Mouse (Mus musculus) heart, embryonic 14.5 days (tissue): ENCODE data around the gene Apof. TPM values are rescaled to one million over a fixed set of nuclear protein-coding genes. Genes with fewer than 3 reads are reported as not detected.

Experiments
- polyA plus RNA-seq: library from polyadenylated mRNA; unstranded; fragments of >200 nt; fragmentation: Nextera tagmentation; extraction: Ambion mirVana; gene quantifications from 2 replicates; pipeline ENCODE4 v1.2.1, GENCODE M21; 2014

Gene Apof
- polyA plus RNA-seq, 1 experiment from 2014 or later, result not detected

Other genes starting within 250 kb of the Apof start
- 540 and 614 TPM in 2 replicates for gene Naca, start 233.1 kb upstream of the Apof start, polyA plus RNA-seq
- gene Ptges3, start 209.7 kb upstream of the Apof start, polyA plus RNA-seq, result 280 and 290 TPM in 2 replicates
- gene Atp5b, start 185.4 kb upstream of the Apof start, polyA plus RNA-seq, result 6,412 and 6,474 TPM in 2 replicates
- gene Baz2a, start 177.1 kb upstream of the Apof start, polyA plus RNA-seq, result 13.3 and 17.2 TPM in 2 replicates
- gene Rbms2, start 88.4 kb upstream of the Apof start, polyA plus RNA-seq, result 32.3 and 32.6 TPM in 2 replicates
- 0.54 and 1.1 TPM in 2 replicates for gene Gls2, start 74.2 kb upstream of the Apof start, polyA plus RNA-seq
- gene Spryd4, start 56.9 kb upstream of the Apof start, polyA plus RNA-seq, result 44.2 and 47.6 TPM in 2 replicates
- not detected in 2 replicates for gene Mip, start 42.8 kb upstream of the Apof start, polyA plus RNA-seq
- gene Timeless, start 36.6 kb upstream of the Apof start, polyA plus RNA-seq, result 23.6 and 25.2 TPM in 2 replicates
- gene Apon, start 14.6 kb upstream of the Apof start, polyA plus RNA-seq, result 0.15 TPM in 1 of 2 replicates, not detected in the other
- gene Stat2, start 1.9 kb downstream of the Apof start, polyA plus RNA-seq, result 10.0 and 10.9 TPM in 2 replicates
- 3.3 and 4.3 TPM in 2 replicates for gene Il23a, start 30.1 kb downstream of the Apof start, polyA plus RNA-seq
- gene Pan2, start 34.7 kb downstream of the Apof start, polyA plus RNA-seq, result 28.8 and 29.6 TPM in 2 replicates
- gene Cnpy2, start 53.8 kb downstream of the Apof start, polyA plus RNA-seq, result 213 and 243 TPM in 2 replicates
- 493 and 524 TPM in 2 replicates for gene Cs, start 69.1 kb downstream of the Apof start, polyA plus RNA-seq
- 23.5 TPM in 2 replicates for gene Coq10a, start 100.3 kb downstream of the Apof start, polyA plus RNA-seq
- 7.9 and 9.9 TPM in 2 replicates for gene Ankrd52, start 108.4 kb downstream of the Apof start, polyA plus RNA-seq
- gene Slc39a5, start 132.6 kb downstream of the Apof start, polyA plus RNA-seq, result not detected in 2 replicates
- gene Nabp2, start 142.8 kb downstream of the Apof start, polyA plus RNA-seq, result 64.5 and 66.6 TPM in 2 replicates
- gene Rnf41, start 143.0 kb downstream of the Apof start, polyA plus RNA-seq, result 23.7 and 24.6 TPM in 2 replicates
- gene Smarcc2, start 190.6 kb downstream of the Apof start, polyA plus RNA-seq, result 62.4 and 63.7 TPM in 2 replicates
- gene Myl6, start 225.5 kb downstream of the Apof start, polyA plus RNA-seq, result 1,060 and 1,246 TPM in 2 replicates
- gene Myl6b, start 230.0 kb downstream of the Apof start, polyA plus RNA-seq, result 5.0 and 5.5 TPM in 2 replicates